Mouse (Mus musculus) CH12.LX (cell line): ENCODE data around the gene Slc15a5.

ENCODE experiments used
- CHD1 ChIP-seq: IDR thresholded peaks from 2 replicates; pipeline ENCODE4 v1.6.1; 2012; ENCODE audit warnings: low read depth, low read length, improper control_type of control experiment, inconsistent platforms
- CTCF ChIP-seq, 2 experiments: IDR thresholded peaks in 1 of 2; conservative IDR thresholded peaks in 1 of 2; 2 replicates each; pipeline ENCODE4 v1.5.1; 2011 to 2012; ENCODE audit warnings: low read depth in 2 of 2, low read length in 2 of 2, improper control_type of control experiment in 1 of 2, inconsistent platforms in 1 of 2, mild to moderate bottlenecking in 1 of 2, moderate library complexity in 1 of 2
- E2F4 ChIP-seq: IDR thresholded peaks from 2 replicates; pipeline ENCODE4 v1.6.1; 2011; ENCODE audit warnings: low read depth, low read length, improper control_type of control experiment; ENCODE audit not compliant: insufficient replicate concordance
- ELF1 ChIP-seq: IDR thresholded peaks from 2 replicates; pipeline ENCODE4 v1.6.1; 2014; ENCODE audit warnings: low read depth, mild to moderate bottlenecking, inconsistent platforms, low read length, improper control_type of control experiment
- ETS1 ChIP-seq: conservative IDR thresholded peaks from 2 replicates; pipeline ENCODE4 v1.6.1; 2012; ENCODE audit warnings: low read depth, mild to moderate bottlenecking, inconsistent platforms, low read length, improper control_type of control experiment, moderate library complexity
- MAFK ChIP-seq: IDR thresholded peaks from 2 replicates; pipeline ENCODE4 v1.6.1; 2011; ENCODE audit warnings: low read length, improper control_type of control experiment; ENCODE audit not compliant: insufficient replicate concordance
- POLR2A ChIP-seq: IDR thresholded peaks from 2 replicates; pipeline ENCODE4 v1.6.1; 2011; ENCODE audit warnings: low read depth, mild to moderate bottlenecking, improper control_type of control experiment, low read length
- RAD21 ChIP-seq: IDR thresholded peaks from 2 replicates; pipeline ENCODE4 v1.6.1; 2011; ENCODE audit warnings: low read depth, mild to moderate bottlenecking, low read length, improper control_type of control experiment, moderate library complexity
- ZC3H11A ChIP-seq: IDR thresholded peaks from 2 replicates; pipeline ENCODE4 v1.6.1; 2012; ENCODE audit warnings: low read depth, mild to moderate bottlenecking, inconsistent platforms, low read length, improper control_type of control experiment

DNA sequence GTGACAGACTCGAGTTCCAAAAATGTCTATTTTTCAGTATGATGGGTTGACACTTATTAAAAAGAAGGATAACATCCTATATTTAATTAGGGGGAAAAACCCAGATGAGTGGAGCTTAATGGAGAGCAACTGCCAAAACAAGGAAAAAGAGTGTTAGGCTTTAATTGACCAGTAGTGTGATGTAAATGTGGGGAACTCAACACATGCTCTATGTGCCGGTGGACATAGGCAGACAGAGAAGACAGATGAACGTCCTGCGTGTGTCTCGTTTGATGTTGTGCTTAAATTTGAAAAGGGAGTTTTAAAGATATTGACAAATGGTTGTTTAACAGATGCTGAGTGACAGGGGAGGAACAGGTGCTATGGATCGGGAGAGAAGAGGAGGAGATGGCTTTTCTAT lies 72.0 kb downstream of the Slc15a5 start:
- TF ChIP-seq CHD1 (no peak), CTCF (conservative IDR thresholded peaks at IDR 0.05 in 1 of 2, IDR thresholded peaks at IDR 0.05 in 1 of 2; ENCODE audit: low read depth in 2 of 2, low read length in 2 of 2) (no peak), POLR2A (no peak), E2F4 (no peak), RAD21 (no peak), MAFK (no peak), ZC3H11A (no peak), ETS1 (no peak), ELF1 (no peak)
